In the genomic region with DNA sequence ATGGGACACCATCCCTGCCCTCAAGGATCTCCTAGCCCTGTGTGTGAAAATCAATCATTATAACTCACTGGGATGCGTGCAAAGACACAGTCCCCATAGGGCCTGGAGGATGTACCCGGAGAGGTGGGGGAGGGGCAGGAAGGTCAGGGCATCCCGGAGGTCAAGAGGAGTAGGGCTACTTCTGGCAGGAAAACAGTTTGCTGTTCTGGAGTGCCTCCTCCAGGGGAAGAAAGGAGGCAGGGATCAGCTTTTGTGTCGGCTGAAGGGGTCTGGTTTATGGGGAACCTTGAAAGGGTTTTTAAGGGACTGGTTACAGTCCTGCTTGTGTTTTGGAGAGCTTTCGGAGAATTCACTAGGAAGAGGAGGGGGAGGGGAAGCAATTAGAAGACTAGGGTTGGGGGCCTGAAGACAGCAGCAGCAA, we compare ENCODE assay signal across 14 mouse cellular contexts. TPM values are rescaled to one million over a fixed set of nuclear protein-coding genes. Genes with fewer than 3 reads are reported as not detected.
DNase-seq lines count a peak whose midpoint lies in the region; ATAC-seq and TF ChIP-seq lines count a peak whose summit lies in the region.
"Had no signal": no experiment of that assay in that cellular context is flagged by ENCODE, and none has a peak within 500 bp of the region (broad histone marks: within the 10 kb centered on the region; RNA-seq: fewer than 3 reads in every experiment).

No protein-coding gene starts in this region.

- H3K4me3 ChIP-seq in hindbrain, embryonic 11.5 days (ENCODE audit: low read depth, low read length): no peak overlapping the region
- no peak overlapping the region for H3K4me3 ChIP-seq in hindbrain, embryonic 12.5 days
- H3K4me3 ChIP-seq in embryonic facial prominence, embryonic 10.5 days: peak overlapping the region; percentile 38
- H3K4me3 ChIP-seq in limb, embryonic 12.5 days (replicated peaks): no peak overlapping the region
- no peak overlapping the region for H3K4me3 ChIP-seq in lung, adult 2 months (replicated peaks; ENCODE audit: extremely low read depth, low read depth, low read length)

- H3K4me2 ChIP-seq in hindbrain, embryonic 11.5 days (replicated peaks; ENCODE audit: low read depth, low read length): no peak overlapping the region; the same call in 1 of the 2 replicates
- H3K4me2 ChIP-seq in hindbrain, embryonic 12.5 days (replicated peaks): no peak overlapping the region
- H3K4me2 ChIP-seq in limb, embryonic 12.5 days: peak overlapping the region; percentile 43

- peak overlapping the region; percentile 54 for H3K27ac ChIP-seq in hindbrain, embryonic 11.5 days (ENCODE audit: low read depth, low read length)
- H3K27ac ChIP-seq in hindbrain, embryonic 12.5 days: no peak overlapping the region
- H3K27ac ChIP-seq in embryonic facial prominence, embryonic 10.5 days (replicated peaks): peak overlapping the region; percentile 69
- H3K27ac ChIP-seq in limb, embryonic 12.5 days: peak overlapping the region; percentile 89

- H3K4me1 ChIP-seq in hindbrain, embryonic 11.5 days (replicated peaks; ENCODE audit: control insufficient read depth, insufficient read depth, low read length): peaks cover 20% of the 10 kb centered on the region
- peaks cover 43% of the 10 kb centered on the region for H3K4me1 ChIP-seq in hindbrain, embryonic 12.5 days
- peaks cover 81% of the 10 kb centered on the region for H3K4me1 ChIP-seq in embryonic facial prominence, embryonic 10.5 days
- peaks cover 60% of the 10 kb centered on the region for H3K4me1 ChIP-seq in limb, embryonic 12.5 days (replicated peaks)
- 0 out of 2 replicates have a peak, but pooled peaks cover 2% of the 10 kb centered on the region for H3K4me1 ChIP-seq in lung, adult 2 months (ENCODE audit: control insufficient read depth, insufficient read depth, low read length)

- H3K9ac ChIP-seq in hindbrain, embryonic 11.5 days (ENCODE audit: low read depth, low read length): no peak overlapping the region
- no peak overlapping the region for H3K9ac ChIP-seq in hindbrain, embryonic 12.5 days
- H3K9ac ChIP-seq in limb, embryonic 12.5 days (replicated peaks): no peak overlapping the region

- WGBS in hindbrain, embryonic 11.5 days: 2% methylated on average over 5 of the region's 5 CpGs
- 2% methylated on average over 5 of the region's 5 CpGs for WGBS in hindbrain, embryonic 12.5 days
- 2% methylated on average over 5 of the region's 5 CpGs for WGBS in embryonic facial prominence, embryonic 10.5 days
- WGBS in limb, embryonic 12.5 days: 2% methylated on average over 5 of the region's 5 CpGs
- 25% methylated on average over 5 of the region's 5 CpGs for WGBS in lung, adult 2 months

- peak; percentile 57 for DNase-seq in hindbrain, embryonic 11.5 days (ENCODE audit: low spot score)
- peak; percentile 74 for DNase-seq in ES-CJ7 (ENCODE audit: low read depth, low spot score)
- DNase-seq in embryonic facial prominence, embryonic 10.5 days (ENCODE audit: low spot score): peak; percentile 72
- no peak for DNase-seq in gastrocnemius, postnatal 10 days
- no peak for DNase-seq in spleen, postnatal 14 days (ENCODE audit: low spot score in 2 of 2)
- DNase-seq in lung, adult 2 months: no peak
- DNase-seq: heart, adult 11 months; heart, postnatal 36 days; kidney, adult 2 months; thymus, postnatal 25 days had no signal

- no peak for ATAC-seq in hindbrain, embryonic 11.5 days (ENCODE audit: low FRiP score)
- ATAC-seq in hindbrain, embryonic 12.5 days (ENCODE audit: low FRiP score): no peak
- ATAC-seq in limb, embryonic 12.5 days (ENCODE audit: insufficient number of reproducible peaks, insufficient read depth, low FRiP score, low TSS enrichment, low read depth): no peak

- TF ChIP-seq CTCF in lung, adult 2 months (IDR thresholded peaks at IDR 0.05; ENCODE audit: insufficient read depth, low read length): no peak

- H3K9me3 ChIP-seq in hindbrain, embryonic 11.5 days (ENCODE audit: control insufficient read depth, low read length): no peaks in the 10 kb centered on the region
- H3K9me3 ChIP-seq in hindbrain, embryonic 12.5 days (replicated peaks): no peaks in the 10 kb centered on the region
- no peaks in the 10 kb centered on the region for H3K9me3 ChIP-seq in embryonic facial prominence, embryonic 10.5 days
- H3K9me3 ChIP-seq in limb, embryonic 12.5 days: no peaks in the 10 kb centered on the region

- H3K27me3 ChIP-seq in hindbrain, embryonic 11.5 days (ENCODE audit: control insufficient read depth, insufficient read depth, low read length): peaks cover 36% of the 10 kb centered on the region
- peaks cover 67% of the 10 kb centered on the region for H3K27me3 ChIP-seq in hindbrain, embryonic 12.5 days
- peaks cover 78% of the 10 kb centered on the region for H3K27me3 ChIP-seq in embryonic facial prominence, embryonic 10.5 days (replicated peaks; ENCODE audit: low read depth, poor library complexity, severe bottlenecking)
- peaks cover 45% of the 10 kb centered on the region for H3K27me3 ChIP-seq in limb, embryonic 12.5 days

- H3K36me3 ChIP-seq in hindbrain, embryonic 11.5 days (ENCODE audit: control insufficient read depth, insufficient read depth, low read length): no peaks in the 10 kb centered on the region
- H3K36me3 ChIP-seq in hindbrain, embryonic 12.5 days: no peaks in the 10 kb centered on the region
- no peaks in the 10 kb centered on the region for H3K36me3 ChIP-seq in embryonic facial prominence, embryonic 10.5 days (replicated peaks)
- H3K36me3 ChIP-seq in limb, embryonic 12.5 days: no peaks in the 10 kb centered on the region

- TF ChIP-seq POLR2A in lung, adult 2 months (IDR thresholded peaks at IDR 0.05; ENCODE audit: borderline replicate concordance, extremely low read depth, low read depth, low read length): no peak

RNA-seq across cellular contexts. Expression of gene Nxph3, which starts 2.1 kb away (rescaled TPM):
- 0.22 and 0.69 TPM in 2 replicates for polyA plus RNA-seq in hindbrain, embryonic 11.5 days (2014; fragmentation: Nextera tagmentation; extraction: Ambion mirVana)
- 0.75 and 0.81 TPM in 2 replicates for polyA plus RNA-seq in hindbrain, embryonic 12.5 days (2016; fragmentation: Nextera tagmentation; extraction: Ambion mirVana)
- 0.50 and 0.54 TPM in 2 replicates for polyA plus RNA-seq in embryonic facial prominence, embryonic 10.5 days (2016; fragmentation: Nextera tagmentation; extraction: Ambion mirVana)
- 2.5 and 2.6 TPM in 2 replicates for polyA plus RNA-seq in limb, embryonic 12.5 days (2016; fragmentation: Nextera tagmentation; extraction: Ambion mirVana)
- total RNA-seq in gastrocnemius, postnatal 10 days (2021): 1 to 10 TPM in 1 of 2 experiments, under 1 TPM in 1; 0.87 to 1.1 TPM
- 6.6 and 9.2 TPM in 2 replicates for polyA plus RNA-seq in lung, adult 2 months (2012; rRNA removed)
- total RNA-seq: monocyte, adult 5-6 weeks had no signal
- polyA plus RNA-seq: liver, embryonic 16.5 days had no signal

Comparison
In these comparisons a context has a peak if more than half of its experiments do, and no peak if none do; other contexts are left out.
1. DNase-seq: peak in hindbrain, embryonic 11.5 days (single experiment), ES-CJ7 (single experiment) and embryonic facial prominence, embryonic 10.5 days (single experiment); none in gastrocnemius, postnatal 10 days (single experiment), spleen, postnatal 14 days (0 of 2) and lung, adult 2 months (single experiment).